Mouse (Mus musculus) testis, postnatal 10 days (tissue): ENCODE measurements around the gene Akr7a5.

ENCODE experiments used
- DNase-seq: peaks from one replicate; pipeline ENCODE4 v3.0.0; 2021; ENCODE audit warnings: low spot score

Gene Akr7a5

DNA sequence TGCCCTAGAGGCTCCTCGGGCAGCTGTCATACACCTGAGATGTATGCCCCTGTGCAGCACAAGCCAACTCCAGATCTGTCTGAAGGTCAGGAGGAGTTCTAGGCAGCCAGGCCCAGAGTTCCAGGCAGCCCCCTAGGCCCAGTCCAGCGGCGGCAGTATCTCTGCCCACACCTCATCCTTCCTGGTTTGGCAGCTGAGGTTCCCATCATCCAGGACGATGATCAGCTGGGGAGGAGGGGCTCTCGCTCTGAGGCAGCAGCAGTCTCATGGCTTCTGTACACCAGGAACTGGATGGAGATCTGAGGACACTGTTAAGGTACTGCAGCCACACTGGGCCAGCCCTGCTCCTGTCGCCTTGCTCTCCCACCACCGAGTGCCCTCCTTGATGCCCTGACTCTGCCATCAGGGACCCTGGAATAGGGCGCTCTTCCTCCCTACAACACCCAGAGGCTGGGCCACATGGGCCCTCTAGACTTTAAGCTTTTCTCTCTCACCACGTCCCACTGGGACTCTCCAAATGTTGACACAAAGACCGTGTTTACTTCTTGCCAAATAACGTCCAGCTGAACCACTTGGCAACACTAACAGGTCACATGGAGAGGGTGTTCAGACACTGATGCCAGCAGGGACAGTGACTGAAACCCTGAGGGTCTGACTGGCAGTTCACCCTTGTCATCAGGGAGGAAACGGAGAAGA, 11.7 kb upstream of the Akr7a5 start:
- DNase-seq = no peak

DNA sequence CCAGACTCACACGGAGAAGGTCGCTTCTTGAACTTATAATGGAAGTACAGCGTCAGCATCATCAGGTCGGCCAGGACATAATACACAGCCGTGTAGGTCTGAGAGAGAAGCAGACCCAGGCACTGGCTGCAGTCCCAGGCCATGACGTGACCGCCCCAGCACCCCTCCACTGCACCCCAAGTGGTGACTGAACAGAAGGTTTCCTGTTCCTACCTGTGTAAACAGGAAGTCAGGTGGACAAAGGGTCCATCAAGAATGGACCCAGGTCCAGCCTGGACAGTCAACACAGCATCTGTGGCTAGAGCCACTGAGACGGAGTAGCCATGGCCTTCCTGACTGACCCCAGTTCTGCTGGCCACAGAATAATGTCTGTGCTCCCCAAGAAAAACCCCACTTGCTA, 8.8 kb upstream of the Akr7a5 start:
- DNase-seq = no peak

DNA sequence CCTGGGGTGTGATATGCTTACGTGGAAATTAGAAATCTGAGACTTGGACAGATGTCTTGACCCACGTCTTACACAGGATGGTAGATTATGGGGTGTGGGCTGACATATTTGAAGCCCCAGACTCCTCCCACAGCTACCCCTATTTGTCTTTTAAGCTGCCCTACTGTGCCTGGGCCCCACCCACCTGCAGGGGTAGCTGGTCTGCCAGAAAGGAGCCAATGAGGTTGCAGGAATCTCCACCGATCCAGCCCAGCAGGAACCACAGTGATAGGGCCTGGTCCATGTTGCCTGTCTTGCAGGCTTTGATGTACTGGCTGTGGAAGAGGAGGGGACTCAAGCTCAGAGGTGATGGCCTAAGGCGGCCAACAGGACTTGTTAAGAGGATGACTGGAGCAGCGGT, 8.3 kb upstream of the Akr7a5 start:
- DNase-seq = no peak

DNA sequence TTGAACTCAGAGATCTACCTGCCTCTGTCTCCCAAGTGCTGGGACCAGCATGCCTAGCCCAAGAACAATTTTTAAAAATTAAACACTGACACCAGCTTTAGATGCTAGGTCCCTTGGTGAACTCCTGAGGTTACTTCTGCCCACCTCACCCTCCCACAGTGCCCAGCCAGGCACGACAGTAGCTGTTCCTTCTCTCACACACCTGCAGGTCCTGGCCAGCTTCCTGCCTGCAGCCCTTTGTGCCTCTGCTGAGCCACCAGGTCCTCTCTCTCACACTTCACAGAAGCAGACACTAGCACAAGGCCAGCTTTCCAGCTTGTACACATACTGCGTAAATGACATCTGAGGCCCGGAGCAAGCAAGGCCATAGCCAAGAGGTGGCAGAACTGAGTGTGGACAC, 5.0 kb upstream of the Akr7a5 start:
- DNase-seq = no peak

DNA sequence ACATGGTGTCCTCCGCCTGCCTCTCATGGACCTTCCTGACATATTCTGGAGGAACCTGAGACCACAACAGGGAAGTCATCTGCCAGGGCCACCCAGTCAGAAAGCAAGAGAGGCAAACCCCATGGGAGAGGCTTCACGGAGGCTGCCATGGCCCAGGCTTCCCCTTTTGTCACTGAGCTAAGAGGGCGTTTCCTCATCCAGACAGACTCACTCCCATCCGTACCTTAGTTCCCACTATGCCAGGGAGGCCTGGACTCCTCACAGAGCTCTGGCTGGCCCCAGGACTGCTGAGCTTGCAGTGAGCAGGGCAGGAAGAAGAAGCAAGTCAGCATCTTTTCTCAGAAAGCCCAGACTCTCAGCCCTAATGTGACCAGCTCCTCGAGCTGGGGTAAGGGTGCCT, 2.6 kb upstream of the Akr7a5 start:
- no peak for DNase-seq

DNA sequence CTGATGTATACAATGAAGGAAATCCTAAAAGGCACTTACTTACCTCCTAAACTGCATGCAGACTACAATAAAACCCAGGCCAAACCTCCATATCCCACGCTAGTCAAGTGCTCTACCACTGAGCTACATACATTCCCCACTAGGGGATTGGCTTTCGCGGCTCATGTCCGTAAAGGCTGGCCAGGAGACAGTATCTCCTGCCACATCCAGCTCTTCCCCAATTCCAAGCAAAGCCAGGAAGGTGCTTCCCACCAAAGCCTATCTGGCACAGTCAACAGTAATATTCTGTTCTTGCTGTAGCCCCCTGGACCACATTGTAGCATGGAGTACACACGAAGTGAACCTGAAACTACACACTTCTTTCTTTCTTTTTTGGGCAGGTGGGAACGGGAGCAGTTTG, 893 bp upstream of the Akr7a5 start:
- no peak for DNase-seq

DNA sequence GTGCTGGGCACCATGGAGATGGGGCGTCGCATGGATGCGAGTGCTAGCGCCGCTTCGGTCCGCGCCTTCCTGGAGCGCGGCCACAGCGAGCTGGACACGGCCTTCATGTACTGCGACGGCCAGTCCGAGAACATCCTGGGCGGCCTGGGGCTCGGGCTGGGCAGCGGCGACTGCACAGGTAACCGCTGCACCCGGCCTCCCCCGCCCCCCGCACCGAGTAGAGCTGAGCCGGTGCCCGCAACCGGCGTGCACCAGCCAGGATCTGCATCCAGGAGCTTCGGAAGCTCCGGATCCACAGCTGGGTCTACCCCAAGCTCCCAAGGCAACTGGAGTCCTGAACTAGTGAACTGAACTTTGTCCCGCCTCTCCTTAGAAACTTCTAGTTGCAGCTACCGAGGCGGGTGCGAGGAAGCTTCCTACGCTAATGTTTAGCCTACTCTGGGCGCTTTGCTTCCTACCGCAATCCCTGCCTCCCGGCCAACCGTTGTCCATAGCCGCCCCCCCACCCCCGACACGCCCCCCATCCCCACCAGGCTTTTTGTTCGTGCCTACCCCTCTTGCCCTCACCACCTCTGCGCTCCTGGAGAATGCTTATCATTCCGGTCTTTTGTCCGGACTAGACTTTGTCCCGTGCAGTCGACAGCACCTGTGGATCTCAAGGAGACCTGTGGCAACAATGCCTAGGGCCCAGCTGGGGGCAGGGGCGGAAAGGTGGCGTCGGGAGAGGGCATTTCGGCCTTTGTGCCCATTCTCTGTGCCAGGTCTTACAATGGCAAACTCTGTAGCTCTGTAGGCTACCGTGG, 556 bp downstream of the Akr7a5 start:
- no peak for DNase-seq

DNA sequence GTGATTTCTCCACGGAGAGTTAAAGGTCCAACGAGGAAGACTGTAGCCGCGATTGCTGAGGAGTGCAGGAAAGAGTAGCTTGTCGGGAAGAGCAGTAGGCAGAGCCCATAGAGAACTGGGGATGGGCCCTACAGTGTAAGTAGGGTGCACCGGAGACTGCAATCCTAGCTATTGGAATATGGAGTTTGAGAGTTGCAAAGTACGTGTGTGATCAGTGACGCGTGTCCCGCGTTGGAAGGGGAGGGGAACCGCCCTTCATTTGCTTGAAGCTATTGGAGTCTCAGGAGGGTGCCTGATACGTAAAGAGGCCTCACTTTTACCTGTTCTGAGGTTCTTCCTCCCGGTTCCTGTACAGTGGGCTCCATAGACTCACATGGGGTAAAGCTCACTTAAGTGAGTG, 1.2 kb downstream of the Akr7a5 start:
- DNase-seq = no peak

DNA sequence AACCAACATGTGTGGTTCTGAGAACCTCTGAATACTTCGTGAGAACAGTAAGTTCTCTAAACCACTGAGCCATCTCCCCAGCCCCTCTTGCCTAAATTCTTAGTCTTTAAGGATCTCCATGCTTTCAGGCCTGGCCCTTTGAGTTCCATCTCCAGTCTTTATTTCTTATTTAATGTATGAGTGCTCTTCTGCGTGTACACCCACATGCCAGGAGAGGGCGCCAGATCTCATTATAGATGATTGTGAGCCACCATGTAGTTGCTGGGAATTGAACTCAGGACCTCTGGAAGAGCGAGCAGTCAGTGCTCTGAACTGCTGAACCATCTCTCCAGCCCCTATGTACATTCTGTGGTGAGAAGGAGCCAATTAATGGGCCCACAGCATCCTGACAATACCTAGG, 2.1 kb downstream of the Akr7a5 start:
- peak; percentile 73 for DNase-seq

DNA sequence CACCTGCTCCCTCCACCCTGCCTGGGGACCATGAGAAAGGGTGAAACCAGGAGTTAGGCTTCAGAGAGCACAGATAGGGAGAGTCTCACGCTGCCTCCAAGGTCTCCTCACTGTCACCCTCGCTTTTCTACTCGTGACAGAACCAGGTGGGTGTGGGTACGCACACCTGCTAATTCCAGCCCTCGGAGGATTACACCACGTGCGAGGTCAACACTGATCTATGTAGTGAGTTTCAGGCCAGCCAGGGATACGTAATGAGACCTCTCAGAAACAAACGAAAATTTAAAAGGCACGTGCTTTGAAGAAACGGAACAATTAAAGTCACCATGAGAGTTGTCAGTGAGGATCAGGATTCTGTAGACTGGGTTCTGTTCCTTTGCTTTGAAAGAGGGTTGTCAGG, 7.9 kb downstream of the Akr7a5 start:
- DNase-seq = no peak

DNA sequence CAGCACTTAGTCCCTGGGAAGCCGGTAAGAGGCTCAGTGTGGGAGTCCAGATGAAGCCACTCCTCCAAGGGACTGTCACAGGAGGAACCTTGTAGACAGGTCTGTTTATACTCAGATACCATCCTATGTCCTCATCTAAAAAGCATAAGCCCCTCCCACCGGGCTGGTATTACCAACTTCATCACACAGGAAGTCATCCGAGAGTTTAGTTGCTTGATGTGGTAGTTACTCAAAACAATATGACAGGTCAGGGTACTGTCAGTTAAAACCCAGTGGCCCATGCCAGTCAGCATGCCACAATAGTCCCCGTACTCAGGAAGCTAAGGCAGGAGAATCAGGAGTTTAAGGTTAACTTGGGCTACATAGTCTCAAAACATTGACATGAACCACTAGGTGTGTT, 9.2 kb downstream of the Akr7a5 start:
- no peak for DNase-seq

DNA sequence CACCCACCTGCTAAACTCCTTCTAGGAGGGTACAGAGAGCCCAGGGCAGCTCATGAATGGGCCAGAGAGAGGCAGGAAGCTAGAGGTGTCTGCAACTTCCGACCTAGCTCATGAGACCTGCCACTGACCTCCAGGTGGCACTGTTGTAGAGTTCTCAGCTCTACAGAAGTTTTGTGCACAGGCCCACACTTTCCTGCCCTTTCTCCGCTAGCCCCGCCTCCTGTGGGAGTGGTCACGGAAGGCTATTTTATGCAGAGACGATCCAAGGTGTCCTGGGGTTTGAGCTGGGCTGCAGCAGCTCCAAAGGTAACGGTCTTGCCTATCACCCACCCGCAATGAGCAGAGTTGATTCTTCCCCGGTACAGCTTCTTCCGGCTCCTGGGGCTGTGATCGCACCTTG, 20.1 kb downstream of the Akr7a5 start:
- DNase-seq = peak; percentile 93

DNA sequence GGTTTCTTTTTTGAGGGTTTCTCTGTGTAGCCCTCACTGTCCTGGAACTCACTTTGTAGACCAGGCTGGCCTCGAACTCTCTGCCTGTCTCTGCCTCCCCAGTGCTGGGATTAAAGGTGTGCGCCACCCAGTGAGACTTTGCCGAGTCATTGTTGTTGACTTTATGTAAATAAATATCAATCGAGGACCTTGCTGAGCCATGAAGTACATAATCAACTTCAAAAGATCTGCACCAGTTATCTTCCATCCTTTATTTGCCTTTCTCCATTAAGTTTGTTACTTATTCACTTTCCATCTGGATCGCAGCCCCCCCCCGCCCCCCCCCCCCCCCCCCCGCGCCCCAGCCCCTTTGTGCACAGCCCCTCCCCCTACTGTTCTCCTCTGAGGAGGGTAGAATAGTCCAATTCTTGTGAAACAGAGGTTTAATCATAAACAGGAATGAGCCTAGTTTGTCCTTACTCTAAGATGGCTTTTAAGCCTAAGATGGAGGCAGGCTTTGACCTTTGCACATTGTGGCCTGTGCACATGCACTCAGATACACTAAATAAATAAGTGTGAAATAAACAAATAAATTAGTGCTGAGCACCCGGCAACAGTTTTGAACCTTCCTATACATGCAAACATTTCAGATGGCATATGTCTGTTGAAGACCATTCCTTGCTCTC, 24.2 kb downstream of the Akr7a5 start:
- no peak for DNase-seq

DNA sequence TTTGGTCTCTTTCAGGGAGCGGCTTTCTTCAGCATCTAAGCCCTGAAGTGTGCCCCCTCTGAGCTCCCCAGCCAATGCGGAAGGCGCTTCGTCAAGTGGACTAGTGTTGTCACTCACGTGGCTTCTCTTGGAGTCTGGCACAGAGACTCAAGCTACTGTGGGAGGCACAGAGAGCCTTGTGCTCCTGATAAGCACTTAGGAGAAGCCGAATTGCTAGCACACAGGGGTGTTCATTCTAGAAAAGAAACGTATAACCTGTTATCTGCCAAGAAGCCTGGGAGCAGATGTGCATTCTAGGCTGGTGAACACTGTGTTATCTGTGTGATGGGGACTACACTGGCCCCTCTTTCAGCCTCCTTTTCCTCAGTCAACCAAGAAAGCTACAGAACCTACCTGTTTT, 25.0 kb downstream of the Akr7a5 start:
- DNase-seq = no peak

DNA sequence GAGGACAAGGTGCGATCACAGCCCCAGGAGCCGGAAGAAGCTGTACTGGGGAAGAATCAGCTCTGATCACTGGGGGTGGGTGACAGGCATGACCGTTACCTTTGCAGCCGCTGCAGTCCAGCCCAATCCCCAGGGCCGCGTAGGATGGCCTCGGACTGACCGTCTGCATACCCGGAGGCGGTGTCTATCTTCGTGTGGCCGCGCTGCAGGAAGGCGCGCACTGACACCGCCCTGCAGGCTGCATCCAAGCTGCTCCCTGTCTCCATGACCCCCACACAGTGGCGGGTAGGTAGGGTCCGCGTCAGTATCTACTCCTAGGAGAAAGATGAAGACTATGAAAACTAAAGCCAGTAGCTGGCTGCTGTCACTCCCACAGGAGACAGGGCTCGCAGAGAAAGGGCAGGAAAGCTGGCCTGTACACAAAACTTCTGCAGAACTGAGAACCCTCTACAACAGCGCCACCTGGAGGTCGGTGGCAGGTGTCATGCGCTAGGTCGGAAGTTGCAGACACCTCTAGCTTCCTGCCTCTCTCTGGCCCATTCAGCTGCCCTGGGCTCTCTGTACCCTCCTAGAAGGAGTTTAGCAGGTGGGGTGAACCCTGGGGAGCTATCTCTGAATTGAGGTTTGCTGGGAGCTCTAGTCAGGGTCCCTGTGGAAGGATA, 26.4 kb downstream of the Akr7a5 start:
- DNase-seq = peak; percentile 96

DNA sequence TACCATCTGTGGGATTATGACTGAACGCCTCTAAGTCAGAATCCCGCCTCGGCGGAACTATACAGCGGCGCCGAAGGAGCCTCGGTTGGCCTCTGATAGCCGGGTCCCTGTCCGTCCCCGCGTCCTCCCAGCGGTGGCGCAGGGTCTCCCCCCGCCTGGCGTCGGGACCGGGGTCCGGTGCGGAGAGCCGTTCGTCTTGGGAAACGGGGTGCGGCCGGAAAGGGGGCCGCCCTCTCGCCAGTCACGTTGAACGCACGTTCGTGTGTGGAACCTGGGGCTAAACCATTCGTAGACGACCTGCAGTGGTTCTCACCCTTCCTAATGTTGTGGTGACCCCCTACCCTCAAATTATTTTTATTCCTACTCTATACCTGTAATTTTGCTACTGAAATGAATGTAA, 27.6 kb downstream of the Akr7a5 start:
- DNase-seq = no peak

DNA sequence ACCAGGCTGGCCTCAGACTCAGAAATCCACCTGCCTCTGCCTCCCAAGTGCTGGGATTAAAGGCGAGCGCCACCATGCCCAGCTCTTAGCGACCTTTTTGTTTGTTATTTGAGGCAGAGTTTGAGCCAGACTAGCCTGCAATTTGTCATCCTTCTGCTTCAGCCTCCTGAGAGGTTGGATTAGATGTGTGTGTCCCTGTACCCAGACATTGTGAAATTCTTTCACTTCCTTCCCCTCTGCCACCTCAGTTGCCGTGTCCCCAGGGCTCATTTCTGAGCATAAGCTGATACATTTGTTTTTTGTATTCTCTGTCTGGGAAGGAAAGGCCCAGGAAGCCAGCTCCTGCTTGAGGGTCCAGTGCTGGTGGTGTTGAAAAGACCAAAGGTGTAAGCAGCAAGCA, 30.3 kb downstream of the Akr7a5 start:
- no peak for DNase-seq

DNA sequence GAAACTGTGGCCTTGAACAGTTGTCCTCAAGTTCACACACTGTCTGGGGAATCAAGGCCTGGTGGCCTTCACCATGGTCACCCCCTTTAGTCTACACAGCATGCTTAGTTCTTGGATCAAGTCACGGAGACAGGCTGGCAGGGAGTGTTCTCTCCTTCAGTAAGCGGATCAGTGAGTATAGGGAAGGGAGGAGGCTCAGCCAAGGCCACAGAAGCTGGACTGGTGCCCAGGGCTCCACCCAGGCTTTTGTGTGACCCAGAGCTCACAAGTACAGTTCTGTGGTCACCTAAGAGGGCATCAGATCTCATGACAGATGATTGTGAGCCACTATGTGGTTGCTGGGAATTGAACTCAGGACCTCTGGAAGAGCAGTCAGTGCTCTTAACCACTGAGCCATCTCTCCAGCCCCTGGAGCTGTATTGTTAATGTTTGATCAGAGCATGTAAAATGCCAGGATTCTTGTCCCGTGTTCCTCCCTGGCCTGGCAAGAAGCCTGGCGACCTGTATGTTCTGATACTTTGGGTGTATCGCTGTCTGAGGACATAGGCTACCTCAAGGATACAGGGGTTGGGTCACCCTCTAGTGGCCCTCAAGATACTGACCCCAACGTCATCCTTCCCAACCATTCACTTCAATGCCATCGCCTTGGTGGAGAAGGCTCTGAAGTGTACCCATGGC, 31.2 kb downstream of the Akr7a5 start:
- DNase-seq = peak; percentile 86

DNA sequence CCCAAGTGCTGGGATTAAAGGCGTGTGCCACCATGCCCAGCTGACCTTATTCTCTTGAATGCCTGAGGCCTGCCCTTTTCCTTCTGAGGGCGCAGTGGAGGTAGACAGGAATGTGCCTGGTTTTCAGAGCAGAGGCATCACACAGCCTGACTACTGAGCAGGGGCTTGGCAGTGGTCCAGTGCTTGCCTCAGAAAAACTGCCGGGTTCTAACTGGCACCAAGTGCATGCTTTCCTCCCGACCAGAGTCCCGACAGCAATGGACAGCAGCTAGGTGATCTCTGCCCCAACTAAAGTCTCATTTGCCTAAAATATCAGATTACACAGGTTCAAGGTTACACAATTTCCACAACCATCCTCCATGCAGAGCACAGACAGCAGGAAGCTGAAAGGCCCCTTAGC, 33.2 kb downstream of the Akr7a5 start:
- DNase-seq = peak; percentile 66

DNA sequence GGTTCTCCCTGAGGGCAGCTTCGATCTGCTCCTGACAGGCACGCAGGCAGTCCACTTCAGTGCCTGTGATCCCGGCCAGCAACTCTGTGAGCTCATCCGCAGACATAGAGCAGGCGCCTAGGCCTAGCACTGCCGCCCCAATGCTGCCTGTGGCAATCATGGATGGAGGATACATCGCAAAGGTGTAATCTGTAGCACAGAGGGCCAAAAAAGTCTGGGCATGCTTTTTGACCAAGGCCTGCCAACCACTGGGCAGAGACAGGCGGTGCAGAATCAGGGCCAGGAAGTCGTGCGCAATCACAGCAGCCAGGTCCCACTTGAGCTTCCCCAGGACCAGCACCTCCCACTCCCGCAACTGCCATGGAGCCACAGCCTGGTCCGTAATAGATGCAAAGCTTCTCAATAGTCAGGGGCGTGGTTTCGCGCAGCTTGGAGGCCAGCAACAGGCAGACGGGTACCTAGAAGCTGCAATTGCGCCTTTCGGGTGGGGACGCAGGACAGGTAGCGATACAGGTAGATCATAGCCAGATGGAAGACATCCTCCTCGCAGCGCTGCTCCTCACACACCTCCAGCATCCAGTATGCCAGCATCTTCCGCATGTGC, 35.0 kb downstream of the Akr7a5 start:
- no peak for DNase-seq

DNA sequence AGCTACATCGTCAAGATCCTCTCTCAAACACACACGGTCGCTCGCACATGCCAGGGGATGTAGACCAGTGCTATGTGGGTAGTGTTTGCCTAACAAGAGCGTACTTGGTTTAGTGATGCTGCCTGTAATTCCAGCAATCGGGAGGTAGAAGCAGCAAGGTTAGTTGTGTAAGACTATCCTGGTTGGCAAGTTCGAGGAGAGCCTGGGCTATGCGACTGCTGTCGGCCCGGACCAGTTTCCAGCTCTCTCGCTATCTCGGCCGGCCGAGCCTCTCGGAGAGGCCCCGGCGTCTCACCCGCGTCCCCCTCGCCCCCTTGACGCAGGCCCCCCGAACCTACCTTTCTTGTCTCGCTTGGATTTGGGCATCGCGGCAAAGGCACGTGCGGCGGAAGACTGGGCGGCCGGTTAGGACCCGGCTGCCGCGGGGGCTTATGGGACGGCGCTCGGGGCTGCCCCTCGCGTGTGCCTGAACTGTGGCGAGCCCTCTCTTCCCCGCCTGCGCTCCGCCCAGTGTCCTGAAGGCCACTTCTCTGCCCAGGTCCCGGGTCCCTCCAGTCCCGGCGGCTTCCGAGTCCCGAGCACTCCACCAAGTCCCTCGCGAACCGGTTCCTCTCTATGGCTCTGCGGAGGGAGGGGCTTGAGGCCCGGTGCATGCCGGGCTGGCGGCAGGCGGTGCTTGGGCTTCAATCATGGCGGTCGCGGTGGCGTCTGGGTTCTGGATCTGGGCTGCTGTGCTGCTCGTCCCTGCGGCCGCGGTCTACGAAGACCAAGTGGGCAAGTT, 41.6 kb downstream of the Akr7a5 start, which contains the start of the genes Mrto4, Emc1 and Ubr4:
Gene Mrto4, minus strand, starts transcription at position 646 of the 781 bp plus-strand sequence.
Gene Emc1, plus strand, starts transcription at position 657 of the 781 bp plus-strand sequence.
Gene Ubr4, plus strand, starts transcription at position 679 of the 781 bp plus-strand sequence.
- peak; percentile 89 for DNase-seq
